Comparison of ENCODE assay signal across 7 mouse cellular contexts in the genomic region with DNA sequence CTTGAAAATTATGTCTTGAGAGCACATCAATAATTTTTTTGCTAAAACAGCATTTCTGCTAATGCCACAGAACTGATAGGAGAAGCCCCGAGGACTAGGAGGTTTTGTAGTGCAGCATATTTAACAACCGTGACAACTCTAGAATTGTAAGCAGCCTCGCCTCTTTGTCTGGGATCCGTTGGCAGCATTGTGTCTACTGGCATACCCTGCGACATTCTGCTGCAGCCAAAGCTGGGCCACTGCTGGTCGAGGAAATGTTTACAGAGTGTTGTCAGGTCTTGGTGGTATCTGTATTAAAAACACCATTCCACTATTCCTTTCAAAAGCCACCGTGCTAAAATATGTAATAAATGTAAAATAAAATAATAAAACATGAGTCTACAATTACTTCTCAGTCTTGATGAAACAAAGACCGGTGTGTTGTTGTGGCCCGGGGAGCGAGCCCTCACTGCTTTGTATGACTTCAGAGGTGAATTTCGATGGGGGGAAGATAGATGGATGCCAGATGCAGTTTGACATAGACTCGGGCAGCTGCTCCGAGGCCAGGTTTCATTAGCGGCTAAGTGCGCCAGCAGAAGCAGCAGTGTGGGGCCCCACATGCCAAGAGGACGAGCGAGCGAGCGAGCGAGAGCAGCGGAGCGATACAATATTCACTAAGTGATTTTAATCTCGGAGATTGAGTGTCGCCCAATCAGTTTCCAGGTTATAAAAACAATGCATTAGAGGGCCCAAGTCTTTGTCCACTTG.
DNase-seq lines count a peak whose midpoint lies in the region; ATAC-seq and TF ChIP-seq lines count a peak whose summit lies in the region.

No protein-coding gene starts in this region.

- peaks cover 9% of the 10 kb centered on the region for H3K79me2 ChIP-seq in C2C12 (ENCODE audit: control insufficient read depth, insufficient read depth)

- no peak overlapping the region for H3K4me3 ChIP-seq in C2C12 (ENCODE audit: insufficient read depth, poor library complexity, severe bottlenecking)
- no peak overlapping the region for H3K4me3 ChIP-seq in heart, embryonic 11.5 days (ENCODE audit: low read depth, low read length)

- peak overlapping the region; percentile 69 for H3K27ac ChIP-seq in heart, embryonic 11.5 days (ENCODE audit: low read depth, low read length)

- H3K4me2 ChIP-seq in heart, embryonic 11.5 days, result peak overlapping the region; percentile 46

- no peak overlapping the region for H3ac ChIP-seq in C2C12 (ENCODE audit: control insufficient read depth, insufficient read length, low read depth)

- peak; percentile 84 for DNase-seq in brain, embryonic 14.5 days (ENCODE audit: low read depth)
- DNase-seq in layer of hippocampus, adult 9-10 months (ENCODE audit: low spot score), result peak; percentile 18
- DNase-seq in neural tube, embryonic 10.5 days (ENCODE audit: extremely low spot score, low spot score), result peak; percentile 68
- DNase-seq in natural killer cell, adult 2 months (ENCODE audit: low spot score in 2 of 2), result no peak
- no peak for DNase-seq in urinary bladder, adult 2 months (ENCODE audit: low spot score)

- TF ChIP-seq POLR2A in brain, embryonic 14.5 days (IDR thresholded peaks at IDR 0.05; ENCODE audit: borderline replicate concordance, extremely low read depth, insufficient read depth, insufficient read length, poor library complexity, severe bottlenecking), result no peak

- H3K9me3 ChIP-seq in heart, embryonic 11.5 days (replicated peaks; ENCODE audit: control insufficient read depth, low read length), result no peaks in the 10 kb centered on the region

- peaks cover 5% of the 10 kb centered on the region for H3K36me3 ChIP-seq in C2C12 (ENCODE audit: control insufficient read depth, insufficient read depth)
- no peaks in the 10 kb centered on the region for H3K36me3 ChIP-seq in heart, embryonic 11.5 days (ENCODE audit: control insufficient read depth, insufficient read depth, low read length)

- 37% methylated on average over 24 of the region's 24 CpGs for WGBS in heart, embryonic 11.5 days (ENCODE audit: insufficient replicate concordance)

- no peaks in the 10 kb centered on the region for H3K27me3 ChIP-seq in C2C12 (ENCODE audit: control insufficient read depth, insufficient read depth, insufficient read length)
- no peaks in the 10 kb centered on the region for H3K27me3 ChIP-seq in heart, embryonic 11.5 days (ENCODE audit: control insufficient read depth, insufficient read depth, low read length)

- no peak for TF ChIP-seq CTCF in C2C12 (IDR thresholded peaks at IDR 0.05; ENCODE audit: control insufficient read depth, insufficient read depth, insufficient read length)
- no peak for TF ChIP-seq CTCF in brain, embryonic 14.5 days (IDR thresholded peaks at IDR 0.05; ENCODE audit: borderline replicate concordance, extremely low read depth, insufficient read depth, insufficient read length)

- H3K9ac ChIP-seq in heart, embryonic 11.5 days (ENCODE audit: low read depth, low read length), result peak overlapping the region; percentile 43

- H3K79me3 ChIP-seq in C2C12 (ENCODE audit: low read depth), result no peaks in the 10 kb centered on the region

- no peak for ATAC-seq in heart, embryonic 11.5 days (replicated peaks; ENCODE audit: insufficient number of reproducible peaks, low FRiP score, low TSS enrichment)

- peaks cover 25% of the 10 kb centered on the region for H3K4me1 ChIP-seq in heart, embryonic 11.5 days (ENCODE audit: control insufficient read depth, insufficient read depth, low read length)

TF ChIP-seq in C2C12, 6 proteins besides CTCF, POLR2A, EP300 and RAD21:
- TF ChIP-seq FOSL1 (IDR thresholded peaks at IDR 0.05; ENCODE audit: insufficient read depth, low read length, poor library complexity, severe bottlenecking) (no peak), MYOD1 (IDR thresholded peaks at IDR 0.05; ENCODE audit: control insufficient read depth, insufficient read length, low read depth) (peak; percentile 29), CEBPB (IDR thresholded peaks at IDR 0.05; ENCODE audit: low read depth) (no peak), USF1 (IDR thresholded peaks at IDR 0.05; ENCODE audit: low read depth) (no peak)

Comparison
In these comparisons a context has a peak if more than half of its experiments do, and no peak if none do; other contexts are left out.
1. DNase-seq: peak in brain, embryonic 14.5 days (single experiment), layer of hippocampus, adult 9-10 months (single experiment) and neural tube, embryonic 10.5 days (single experiment); none in natural killer cell, adult 2 months (0 of 2) and urinary bladder, adult 2 months (single experiment).